Mouse (Mus musculus): ENCODE data around the gene Coq3. TPM values are rescaled to one million over a fixed set of nuclear protein-coding genes. Genes with fewer than 3 reads are reported as not detected.
A peak's percentile ranks its signal among the peaks of the same experiment; 100 is the strongest.

Gene Coq3
- polyA plus RNA-seq (2014; fragmentation: Nextera tagmentation; extraction: Ambion mirVana): 12.3 and 13.8 TPM in 2 replicates

GRCm38 (mm10) chr4:21879565-21880220 lies at the start of gene Coq3:
Gene Coq3, plus strand, starts transcription at chr4:21879673.
- peak; percentile 97 for ATAC-seq (ENCODE audit: low FRiP score, low TSS enrichment)
- H3K9ac ChIP-seq (ENCODE audit: low read depth, low read length): peak within 1 kb of the TSS; percentile 64
- H3K4me3 ChIP-seq (ENCODE audit: low read length): peak within 1 kb of the TSS; percentile 63
- H3K27me3 ChIP-seq (ENCODE audit: control insufficient read depth, insufficient read depth, low read length): no peaks in the 10 kb centered on the region
- H3K4me1 ChIP-seq (ENCODE audit: control insufficient read depth, insufficient read depth, low read length): no peaks in the 10 kb centered on the region
- no peaks in the 10 kb centered on the region for H3K9me3 ChIP-seq (ENCODE audit: control insufficient read depth, low read length)
- H3K4me2 ChIP-seq (replicated peaks; ENCODE audit: low read depth, low read length): peak within 1 kb of the TSS; percentile 58
- peaks cover 14% of the 10 kb centered on the region; the same call in 1 of the 2 replicates for H3K36me3 ChIP-seq (ENCODE audit: control insufficient read depth, insufficient read depth, low read length)
- H3K27ac ChIP-seq (ENCODE audit: low read depth, low read length): peak within 1 kb of the TSS; percentile 91
- WGBS: under 1% methylated on average over 51 of the region's 51 CpGs

- Histone ChIP-seq H3K4me3 (ENCODE audit: low read length) (no peak overlapping the region), H3K27me3 (ENCODE audit: control insufficient read depth, insufficient read depth, low read length) (no peaks in the 10 kb centered on the region), H3K27ac (ENCODE audit: low read depth, low read length) (no peak overlapping the region), H3K9ac (ENCODE audit: low read depth, low read length) (no peak overlapping the region), H3K36me3 (ENCODE audit: control insufficient read depth, insufficient read depth, low read length) (peaks cover 8% of the 10 kb centered on the region; the same call in 1 of the 2 replicates), H3K4me2 (replicated peaks; ENCODE audit: low read depth, low read length) (no peak overlapping the region), H3K9me3 (ENCODE audit: control insufficient read depth, low read length) (no peaks in the 10 kb centered on the region), H3K4me1 (ENCODE audit: control insufficient read depth, insufficient read depth, low read length) (no peaks in the 10 kb centered on the region)
- no peak for ATAC-seq (ENCODE audit: low FRiP score, low TSS enrichment)
- WGBS: 96% methylated on average over 8 of the region's 8 CpGs
Observed at GRCm38 (mm10) chr4:21832844-21833243, 46.6 kb upstream of the Coq3 start.

- peak within 1 kb of the TSS; percentile 89 for H3K9ac ChIP-seq (ENCODE audit: low read depth, low read length)
Observed at GRCm38 (mm10) chr4:21847481-21848286, 31.8 kb upstream of the Coq3 start, which contains the start of gene Pnisr. Gene Pnisr, plus strand, starts transcription at chr4:21847583.

GRCm38 (mm10) chr4:21848287-21848630 lies 31.2 kb upstream of the Coq3 start:
- ATAC-seq (ENCODE audit: low FRiP score, low TSS enrichment): peak; percentile 88
- no peaks in the 10 kb centered on the region for H3K27me3 ChIP-seq (ENCODE audit: control insufficient read depth, insufficient read depth, low read length)
- peak overlapping the region; percentile 36 for H3K4me2 ChIP-seq (replicated peaks; ENCODE audit: low read depth, low read length)
- H3K4me3 ChIP-seq (ENCODE audit: low read length): peak overlapping the region; percentile 90
- no peaks in the 10 kb centered on the region for H3K36me3 ChIP-seq (ENCODE audit: control insufficient read depth, insufficient read depth, low read length)
- H3K4me1 ChIP-seq (ENCODE audit: control insufficient read depth, insufficient read depth, low read length): peaks cover 13% of the 10 kb centered on the region
- H3K9me3 ChIP-seq (ENCODE audit: control insufficient read depth, low read length): no peaks in the 10 kb centered on the region
- H3K9ac ChIP-seq (ENCODE audit: low read depth, low read length): peak overlapping the region; percentile 89
- H3K27ac ChIP-seq (ENCODE audit: low read depth, low read length): peak overlapping the region; percentile 97
- under 1% methylated on average over 24 of the region's 24 CpGs for WGBS

More at GRCm38 (mm10) chr4:21847481-21848286, 31.8 kb upstream of the Coq3 start, which contains the start of gene Pnisr:
- peak; percentile 97 for ATAC-seq (ENCODE audit: low FRiP score, low TSS enrichment)
- peak within 1 kb of the TSS; percentile 45 for H3K4me2 ChIP-seq (replicated peaks; ENCODE audit: low read depth, low read length)
- H3K4me1 ChIP-seq (ENCODE audit: control insufficient read depth, insufficient read depth, low read length): peaks cover 13% of the 10 kb centered on the region
- no peaks in the 10 kb centered on the region for H3K36me3 ChIP-seq (ENCODE audit: control insufficient read depth, insufficient read depth, low read length)
- WGBS: under 1% methylated on average over 50 of the region's 50 CpGs
- peak within 1 kb of the TSS; percentile 97 for H3K27ac ChIP-seq (ENCODE audit: low read depth, low read length)
- H3K9me3 ChIP-seq (ENCODE audit: control insufficient read depth, low read length): no peaks in the 10 kb centered on the region
- H3K27me3 ChIP-seq (ENCODE audit: control insufficient read depth, insufficient read depth, low read length): no peaks in the 10 kb centered on the region
- peak within 1 kb of the TSS; percentile 90 for H3K4me3 ChIP-seq (ENCODE audit: low read length)

- H3K9me3 ChIP-seq (ENCODE audit: control insufficient read depth, low read length): no peaks in the 10 kb centered on the region
- no peak overlapping the region for H3K27ac ChIP-seq (ENCODE audit: low read depth, low read length)
- 86% methylated on average over 1 of the region's 1 CpGs for WGBS
- no peaks in the 10 kb centered on the region for H3K4me1 ChIP-seq (ENCODE audit: control insufficient read depth, insufficient read depth, low read length)
- no peaks in the 10 kb centered on the region for H3K27me3 ChIP-seq (ENCODE audit: control insufficient read depth, insufficient read depth, low read length)
- no peak overlapping the region for H3K4me3 ChIP-seq (ENCODE audit: low read length)
- no peak overlapping the region for H3K9ac ChIP-seq (ENCODE audit: low read depth, low read length)
- peaks cover 64% of the 10 kb centered on the region for H3K36me3 ChIP-seq (ENCODE audit: control insufficient read depth, insufficient read depth, low read length)
- no peak overlapping the region for H3K4me2 ChIP-seq (replicated peaks; ENCODE audit: low read depth, low read length)
- no peak for ATAC-seq (ENCODE audit: low FRiP score, low TSS enrichment)
Observed at GRCm38 (mm10) chr4:21857481-21857880, 22.0 kb upstream of the Coq3 start.

- Histone ChIP-seq H3K9ac (ENCODE audit: low read depth, low read length) (no peak overlapping the region), H3K4me3 (ENCODE audit: low read length) (no peak overlapping the region), H3K4me1 (ENCODE audit: control insufficient read depth, insufficient read depth, low read length) (no peaks in the 10 kb centered on the region), H3K4me2 (replicated peaks; ENCODE audit: low read depth, low read length) (no peak overlapping the region), H3K27ac (ENCODE audit: low read depth, low read length) (no peak overlapping the region), H3K9me3 (ENCODE audit: control insufficient read depth, low read length) (no peaks in the 10 kb centered on the region), H3K27me3 (ENCODE audit: control insufficient read depth, insufficient read depth, low read length) (no peaks in the 10 kb centered on the region), H3K36me3 (ENCODE audit: control insufficient read depth, insufficient read depth, low read length) (peaks cover 71% of the 10 kb centered on the region)
- no peak for ATAC-seq (ENCODE audit: low FRiP score, low TSS enrichment)
- 96% methylated on average over 1 of the region's 1 CpGs for WGBS
Observed at GRCm38 (mm10) chr4:21865226-21865625, 14.2 kb upstream of the Coq3 start.

- Histone ChIP-seq H3K4me2 (replicated peaks; ENCODE audit: low read depth, low read length) (peak overlapping the region; percentile 58), H3K9ac (ENCODE audit: low read depth, low read length) (peak overlapping the region; percentile 64; the same call in 1 of the 2 replicates), H3K27ac (ENCODE audit: low read depth, low read length) (no peak overlapping the region; the same call in 1 of the 2 replicates), H3K4me3 (ENCODE audit: low read length) (peak overlapping the region; percentile 63), H3K4me1 (ENCODE audit: control insufficient read depth, insufficient read depth, low read length) (no peaks in the 10 kb centered on the region), H3K36me3 (ENCODE audit: control insufficient read depth, insufficient read depth, low read length) (peaks cover 21% of the 10 kb centered on the region), H3K27me3 (ENCODE audit: control insufficient read depth, insufficient read depth, low read length) (no peaks in the 10 kb centered on the region), H3K9me3 (ENCODE audit: control insufficient read depth, low read length) (no peaks in the 10 kb centered on the region)
- WGBS: 20% methylated on average over 6 of the region's 6 CpGs
- no peak for ATAC-seq (ENCODE audit: low FRiP score, low TSS enrichment)
Observed at GRCm38 (mm10) chr4:21878776-21879175, 697 bp upstream of the Coq3 start.

GRCm38 (mm10) chr4:21882806-21883205 lies 3.3 kb downstream of the Coq3 start:
- H3K27ac ChIP-seq (ENCODE audit: low read depth, low read length): no peak overlapping the region
- no peaks in the 10 kb centered on the region for H3K27me3 ChIP-seq (ENCODE audit: control insufficient read depth, insufficient read depth, low read length)
- H3K9me3 ChIP-seq (ENCODE audit: control insufficient read depth, low read length): no peaks in the 10 kb centered on the region
- ATAC-seq (ENCODE audit: low FRiP score, low TSS enrichment): no peak
- WGBS: 95% methylated on average over 6 of the region's 6 CpGs
- no peak overlapping the region for H3K4me3 ChIP-seq (ENCODE audit: low read length)
- no peaks in the 10 kb centered on the region for H3K36me3 ChIP-seq (ENCODE audit: control insufficient read depth, insufficient read depth, low read length)
- no peak overlapping the region for H3K4me2 ChIP-seq (replicated peaks; ENCODE audit: low read depth, low read length)
- no peak overlapping the region for H3K9ac ChIP-seq (ENCODE audit: low read depth, low read length)
- no peaks in the 10 kb centered on the region for H3K4me1 ChIP-seq (ENCODE audit: control insufficient read depth, insufficient read depth, low read length)

- no peak overlapping the region for H3K9ac ChIP-seq (ENCODE audit: low read depth, low read length)
- no peaks in the 10 kb centered on the region for H3K27me3 ChIP-seq (ENCODE audit: control insufficient read depth, insufficient read depth, low read length)
- no peak for ATAC-seq (ENCODE audit: low FRiP score, low TSS enrichment)
- WGBS: 86% methylated on average over 8 of the region's 8 CpGs
- H3K4me1 ChIP-seq (ENCODE audit: control insufficient read depth, insufficient read depth, low read length): no peaks in the 10 kb centered on the region
- no peaks in the 10 kb centered on the region for H3K36me3 ChIP-seq (ENCODE audit: control insufficient read depth, insufficient read depth, low read length)
- H3K27ac ChIP-seq (ENCODE audit: low read depth, low read length): no peak overlapping the region
- no peak overlapping the region for H3K4me2 ChIP-seq (replicated peaks; ENCODE audit: low read depth, low read length)
- no peaks in the 10 kb centered on the region for H3K9me3 ChIP-seq (ENCODE audit: control insufficient read depth, low read length)
- no peak overlapping the region for H3K4me3 ChIP-seq (ENCODE audit: low read length)
Observed at GRCm38 (mm10) chr4:21885831-21886230, 6.4 kb downstream of the Coq3 start.

Measured in kidney, embryonic 14.5 days (tissue).